Mouse (Mus musculus) midbrain, embryonic 15.5 days (tissue): ENCODE measurements around the gene Pycard. TPM values are rescaled to one million over a fixed set of nuclear protein-coding genes. Genes with fewer than 3 reads are reported as not detected.
A peak's percentile ranks its signal among the peaks of the same experiment; 100 is the strongest.
"Not testable (repeated sequence)": the region's sequence is repeated elsewhere in the genome, so short reads cannot be mapped to it uniquely, and the experiment has no call there.

Experiments
- ATAC-seq: fragments of 200-750 bp; cut with Nextera tagmentation; replicated peaks from 2 replicates; pipeline ENCODE4 v1.8.0; 2017; ENCODE audit warnings: moderate TSS enrichment
- H3K27ac ChIP-seq: fragments of 300-500 bp; sonication (generic); 2 replicates; pipeline ENCODE4 v1.5.1; 2015; ENCODE audit warnings: mild to moderate bottlenecking, inconsistent platforms
- H3K27me3 ChIP-seq: fragments of 300-500 bp; sonication (generic); replicated peaks from 2 replicates; pipeline ENCODE4 v1.6.1; 2015; ENCODE audit warnings: inconsistent platforms
- H3K36me3 ChIP-seq: fragments of 300-500 bp; sonication (generic); replicated peaks from 2 replicates; pipeline ENCODE4 v1.6.1; 2015; ENCODE audit warnings: inconsistent platforms
- H3K4me1 ChIP-seq: fragments of 300-500 bp; sonication (generic); 2 replicates; pipeline ENCODE4 v1.6.1; 2015; ENCODE audit warnings: inconsistent platforms
- H3K4me2 ChIP-seq: fragments of 300-500 bp; sonication (generic); 2 replicates; pipeline ENCODE4 v1.6.1; 2015; ENCODE audit warnings: inconsistent platforms, mild to moderate bottlenecking, moderate library complexity
- H3K4me3 ChIP-seq: fragments of 300-500 bp; sonication (generic); 2 replicates; pipeline ENCODE4 v1.5.1; 2015; ENCODE audit warnings: mild to moderate bottlenecking, inconsistent platforms
- H3K9ac ChIP-seq: fragments of 300-500 bp; sonication (generic); 2 replicates; pipeline ENCODE4 v1.6.1; 2015; ENCODE audit warnings: mild to moderate bottlenecking, inconsistent platforms
- H3K9me3 ChIP-seq: fragments of 300-500 bp; sonication (generic); 2 replicates; pipeline ENCODE4 v1.6.1; 2016; ENCODE audit warnings: inconsistent platforms
- WGBS: fragments of 180-500 bp; shearing (Covaris S2); methylation state at CpG from one replicate; pipeline ENCODE4 v1.1.7; 2015; ENCODE audit warnings: mixed read lengths; 5-methylcytosine and 5-hydroxymethylcytosine counted together
- polyA plus RNA-seq: library from polyadenylated mRNA; unstranded; fragments of >200 nt; fragmentation: Nextera tagmentation; extraction: Ambion mirVana; gene quantifications from 2 replicates; pipeline ENCODE4 v1.2.1, GENCODE M21; 2015

Gene Pycard
- polyA plus RNA-seq, 1 experiment from 2014 or later: 6.5 TPM

DNA sequence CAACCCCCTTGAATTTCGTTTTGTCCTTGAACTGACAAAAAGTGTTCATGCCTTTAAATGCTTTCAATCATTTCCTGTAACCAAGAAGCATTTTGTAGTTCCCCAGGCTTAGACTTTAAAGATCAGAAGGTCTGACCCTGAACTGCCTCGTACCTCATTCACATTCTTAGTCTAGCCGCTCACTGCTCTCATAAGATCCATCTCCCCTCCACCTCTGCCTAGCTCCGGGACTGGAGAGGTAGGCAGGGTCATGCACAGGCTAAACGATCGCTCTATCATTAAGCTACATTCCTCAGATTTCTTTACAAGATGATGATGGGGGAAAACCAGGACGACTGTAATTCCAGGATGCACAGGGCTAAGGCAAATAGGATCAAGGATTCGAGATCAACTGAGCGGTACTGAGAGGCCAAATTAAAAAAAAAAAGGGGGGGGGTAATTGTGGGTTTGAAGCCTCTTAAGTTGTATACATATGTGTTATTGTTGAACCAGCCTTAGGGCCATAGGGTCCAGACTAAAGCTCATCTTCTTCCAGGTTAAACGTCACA, 27.2 kb downstream of the Pycard start:
- Histone ChIP-seq H3K4me3 (peak overlapping the region; percentile 90), H3K27ac (peak overlapping the region; percentile 97), H3K9me3 (no peaks in the 10 kb centered on the region), H3K9ac (peak overlapping the region; percentile 88), H3K27me3 (no peaks in the 10 kb centered on the region), H3K4me2 (peak overlapping the region; percentile 58), H3K4me1 (peaks cover 22% of the 10 kb centered on the region), H3K36me3 (peaks cover 16% of the 10 kb centered on the region)
- WGBS: 9% methylated on average over 10 of the region's 10 CpGs
- ATAC-seq: no peak; the same call in 1 of the 2 replicates

DNA sequence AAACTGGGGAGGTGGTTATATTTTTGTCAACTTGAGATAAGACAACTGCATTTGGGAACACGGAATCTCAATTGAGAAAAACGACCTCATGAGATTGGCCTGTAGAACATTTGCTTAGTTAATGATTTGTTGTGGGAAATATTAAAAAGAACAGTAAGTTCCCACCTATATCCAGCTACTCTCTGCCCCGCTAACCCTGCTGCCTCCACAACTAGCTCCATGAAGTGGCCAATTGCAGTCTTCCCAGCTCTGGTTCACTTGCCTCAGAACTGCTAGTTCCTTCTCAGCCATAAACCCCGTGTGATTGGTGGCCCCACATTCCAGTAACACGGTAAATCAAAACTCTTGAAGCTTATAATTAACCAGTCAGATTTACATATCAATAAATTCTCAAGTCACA, 34.3 kb downstream of the Pycard start:
- Histone ChIP-seq H3K4me3 (no peak overlapping the region), H3K4me1 (no peaks in the 10 kb centered on the region), H3K9me3 (no peaks in the 10 kb centered on the region), H3K27ac (no peak overlapping the region), H3K4me2 (no peak overlapping the region), H3K36me3 (no peaks in the 10 kb centered on the region), H3K9ac (no peak overlapping the region), H3K27me3 (no peaks in the 10 kb centered on the region)
- no peak for ATAC-seq
- 65% methylated on average over 5 of the region's 5 CpGs for WGBS

DNA sequence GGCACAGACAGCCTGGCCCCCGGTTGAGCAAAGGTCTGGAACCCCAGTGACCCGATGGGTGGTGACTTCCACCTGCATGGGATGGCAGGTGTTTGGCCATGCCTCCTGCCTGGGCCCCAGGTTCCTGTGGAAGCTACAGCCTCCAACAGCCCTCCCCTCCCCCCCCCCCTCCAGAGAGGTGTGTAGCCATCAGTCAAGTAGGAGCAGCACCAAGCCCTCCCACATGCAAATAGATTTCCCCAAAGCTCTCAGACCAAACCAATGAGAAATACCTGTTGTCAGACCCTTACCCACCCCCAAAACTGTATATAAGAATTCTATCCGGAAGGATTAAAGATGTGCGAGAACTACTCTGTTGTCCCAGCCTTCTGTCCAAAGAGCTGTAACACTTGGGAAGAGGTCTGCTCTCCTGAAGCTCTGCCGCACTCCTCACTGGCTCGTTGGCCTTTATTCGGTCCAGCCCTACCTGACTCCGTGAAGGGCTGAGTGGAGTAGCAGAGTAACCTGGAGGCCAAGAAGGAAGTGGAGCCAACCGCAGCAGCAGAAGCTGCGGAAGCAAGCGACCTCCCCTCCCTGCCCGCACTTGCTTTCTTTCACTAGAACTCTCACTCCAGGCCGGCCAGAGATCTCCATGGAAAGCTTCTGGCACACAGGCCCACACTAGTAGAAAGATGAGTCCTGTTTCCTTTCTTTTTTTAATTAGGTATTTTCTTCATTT, 40.6 kb downstream of the Pycard start:
- Histone ChIP-seq H3K4me1 (no peaks in the 10 kb centered on the region), H3K4me2 (no peak overlapping the region), H3K4me3 (no peak overlapping the region), H3K9me3 (no peaks in the 10 kb centered on the region), H3K36me3 (no peaks in the 10 kb centered on the region), H3K9ac (no peak overlapping the region), H3K27me3 (no peaks in the 10 kb centered on the region), H3K27ac (no peak overlapping the region)
- ATAC-seq: no peak
- 42% methylated on average over 13 of the region's 13 CpGs for WGBS

DNA sequence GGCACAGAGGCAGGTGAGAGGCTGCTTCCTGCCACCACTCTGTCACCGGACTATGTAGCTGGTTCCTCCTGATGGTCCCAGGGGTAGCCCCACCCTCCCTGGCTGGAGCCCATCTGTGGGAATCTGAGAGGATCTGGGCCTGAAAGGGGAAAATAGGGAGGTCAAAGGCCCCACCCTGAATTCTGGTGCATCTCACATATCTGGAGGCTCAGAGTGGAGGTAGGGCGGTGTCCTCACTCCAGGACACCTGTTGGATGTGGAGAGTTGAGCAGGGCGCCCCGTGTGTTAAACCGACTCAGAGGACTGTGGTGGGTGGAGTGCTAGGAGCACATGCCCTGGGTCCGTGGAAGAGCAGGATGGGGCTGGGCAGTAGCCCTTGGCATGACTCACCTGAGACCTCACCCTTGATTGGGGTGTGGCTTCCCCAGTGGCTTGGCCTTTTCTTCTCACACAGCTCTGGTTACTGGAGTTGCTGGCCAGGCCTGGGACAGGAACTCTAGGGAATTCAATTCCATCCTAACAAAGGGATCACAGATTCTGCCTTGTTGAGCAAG, 47.1 kb downstream of the Pycard start, which contains the start of gene Prss36:
Prss36 (minus strand) TSS at position 256 of the 554 bp plus-strand sequence.
- Histone ChIP-seq H3K4me1 (no peaks in the 10 kb centered on the region), H3K27me3 (peaks cover 18% of the 10 kb centered on the region), H3K36me3 (no peaks in the 10 kb centered on the region), H3K9ac (no peak within 1 kb of the TSS), H3K9me3 (no peaks in the 10 kb centered on the region), H3K4me3 (no peak within 1 kb of the TSS), H3K4me2 (no peak within 1 kb of the TSS), H3K27ac (no peak within 1 kb of the TSS)
- 82% methylated on average over 6 of the region's 6 CpGs for WGBS
- no peak for ATAC-seq

DNA sequence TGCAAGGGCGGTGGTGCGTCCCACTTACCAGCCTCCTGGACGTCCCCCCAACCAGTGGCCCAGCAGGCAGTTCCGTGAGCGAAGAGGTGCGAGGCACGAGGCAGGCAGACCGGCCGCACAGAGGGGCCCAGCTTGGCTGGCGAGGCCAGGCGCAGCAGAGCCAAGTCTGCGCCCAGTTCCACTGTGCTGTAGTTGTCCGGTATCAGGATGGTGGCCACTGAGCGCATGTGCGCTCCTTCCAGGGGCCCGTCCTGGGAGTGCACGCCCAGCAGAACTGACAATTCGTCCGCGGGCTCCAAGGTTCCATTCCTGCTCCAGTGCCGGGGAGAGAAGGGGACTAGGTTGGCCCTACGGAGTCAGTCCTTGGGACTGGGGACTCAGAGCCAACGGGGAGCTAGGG, 49.1 kb downstream of the Pycard start:
- no peaks in the 10 kb centered on the region for H3K4me1 ChIP-seq
- no peak for ATAC-seq
- H3K4me2 ChIP-seq: 0 out of 2 replicates have a peak overlapping the region, but pooled peaks have one; percentile 2
- WGBS: 12% methylated on average over 23 of the region's 23 CpGs
- H3K27me3 ChIP-seq: peaks cover 18% of the 10 kb centered on the region
- no peak overlapping the region for H3K9ac ChIP-seq
- H3K9me3 ChIP-seq: no peaks in the 10 kb centered on the region
- no peaks in the 10 kb centered on the region for H3K36me3 ChIP-seq
- H3K27ac ChIP-seq: no peak overlapping the region
- H3K4me3 ChIP-seq: no peak overlapping the region

DNA sequence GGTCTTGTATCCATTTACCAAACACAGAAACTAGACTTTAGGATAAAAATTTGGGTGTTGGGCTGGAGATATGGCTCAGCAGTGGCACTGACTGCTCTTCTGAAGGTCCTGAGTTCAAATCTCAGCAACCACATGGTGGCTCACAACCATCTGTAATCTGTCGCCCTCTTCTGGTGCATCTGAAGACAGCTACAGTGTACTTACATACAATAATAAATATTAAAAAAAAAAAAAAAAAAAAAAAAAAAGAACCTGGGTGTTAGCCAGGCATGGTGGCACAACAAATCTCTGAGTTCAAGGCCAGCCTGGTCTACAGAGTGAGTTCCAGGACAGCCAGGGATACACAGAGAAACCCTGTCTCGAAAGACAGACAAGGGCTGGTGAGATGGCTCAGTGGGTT, 51.6 kb downstream of the Pycard start:
- 54% methylated on average over 2 of the region's 2 CpGs for WGBS
- H3K4me3 ChIP-seq, H3K36me3 ChIP-seq, H3K9me3 ChIP-seq, H3K9ac ChIP-seq, H3K27ac ChIP-seq, H3K4me2 ChIP-seq, ATAC-seq, H3K4me1 ChIP-seq: not testable (repeated sequence)
- peaks cover 18% of the 10 kb centered on the region for H3K27me3 ChIP-seq

Other genes with a start within 250 kb of the Pycard start
- gene Fbxl19, start 249.3 kb downstream of the Pycard start, polyA plus RNA-seq: 10.8 and 12.1 TPM in 2 replicates
- gene Orai3, start 224.1 kb downstream of the Pycard start, polyA plus RNA-seq: 8.1 and 9.8 TPM in 2 replicates
- 21.5 and 21.6 TPM in 2 replicates for gene Setd1a, start 217.2 kb downstream of the Pycard start, polyA plus RNA-seq
- not detected in 2 replicates for gene Gm49388, start 208.3 kb downstream of the Pycard start, polyA plus RNA-seq
- gene Hsd3b7, start 193.3 kb downstream of the Pycard start, polyA plus RNA-seq: 8.9 and 10.2 TPM in 2 replicates
- 19.5 and 21.8 TPM in 2 replicates for gene Stx4a, start 169.6 kb downstream of the Pycard start, polyA plus RNA-seq
- 70.0 and 72.9 TPM in 2 replicates for gene Stx1b, start 169.3 kb downstream of the Pycard start, polyA plus RNA-seq
- 10.6 and 11.4 TPM in 2 replicates for gene Zfp646, start 117.6 kb downstream of the Pycard start, polyA plus RNA-seq
- 46.8 and 48.1 TPM in 2 replicates for gene Zfp668, start 117.0 kb downstream of the Pycard start, polyA plus RNA-seq
- 1.2 and 1.3 TPM in 2 replicates for gene Prss53, start 102.9 kb downstream of the Pycard start, polyA plus RNA-seq
- gene Gm21974, start 98.4 kb downstream of the Pycard start, polyA plus RNA-seq: not detected in 2 replicates
- 52.9 and 58.8 TPM in 2 replicates for gene Vkorc1, start 98.2 kb downstream of the Pycard start, polyA plus RNA-seq
- gene Bckdk, start 89.8 kb downstream of the Pycard start, polyA plus RNA-seq: 61.3 and 66.6 TPM in 2 replicates
- 50.7 and 53.1 TPM in 2 replicates for gene Kat8, start 81.4 kb downstream of the Pycard start, polyA plus RNA-seq
- 0.29 and 0.35 TPM in 2 replicates for gene Prss8, start 63.8 kb downstream of the Pycard start, polyA plus RNA-seq
- gene Prss36, start 47.1 kb downstream of the Pycard start, polyA plus RNA-seq: 10.4 and 15.5 TPM in 2 replicates
- 380 and 381 TPM in 2 replicates for gene Fus, start 26.4 kb downstream of the Pycard start, polyA plus RNA-seq
- 0.10 TPM in 1 of 2 replicates, not detected in the other for gene Trim72, start 10.1 kb upstream of the Pycard start, polyA plus RNA-seq
- gene Itgam, start 68.8 kb upstream of the Pycard start, polyA plus RNA-seq: 1.3 and 1.4 TPM in 2 replicates
- not detected in 2 replicates for gene Gm49368, start 68.8 kb upstream of the Pycard start, polyA plus RNA-seq
- 0.04 and 0.08 TPM in 2 replicates for gene Itgax, start 135.7 kb upstream of the Pycard start, polyA plus RNA-seq
- not detected in 2 replicates for gene Itgad, start 160.5 kb upstream of the Pycard start, polyA plus RNA-seq
- gene Cox6a2, start 212.5 kb upstream of the Pycard start, polyA plus RNA-seq: 0.63 TPM in 1 of 2 replicates, not detected in the other
- gene Armc5, start 243.5 kb upstream of the Pycard start, polyA plus RNA-seq: 14.2 and 16.2 TPM in 2 replicates
- 8.1 and 8.5 TPM in 2 replicates for gene 9130023H24Rik, start 244.2 kb upstream of the Pycard start, polyA plus RNA-seq